8 mouse cellular contexts compared by ENCODE assay signal in the genomic region with DNA sequence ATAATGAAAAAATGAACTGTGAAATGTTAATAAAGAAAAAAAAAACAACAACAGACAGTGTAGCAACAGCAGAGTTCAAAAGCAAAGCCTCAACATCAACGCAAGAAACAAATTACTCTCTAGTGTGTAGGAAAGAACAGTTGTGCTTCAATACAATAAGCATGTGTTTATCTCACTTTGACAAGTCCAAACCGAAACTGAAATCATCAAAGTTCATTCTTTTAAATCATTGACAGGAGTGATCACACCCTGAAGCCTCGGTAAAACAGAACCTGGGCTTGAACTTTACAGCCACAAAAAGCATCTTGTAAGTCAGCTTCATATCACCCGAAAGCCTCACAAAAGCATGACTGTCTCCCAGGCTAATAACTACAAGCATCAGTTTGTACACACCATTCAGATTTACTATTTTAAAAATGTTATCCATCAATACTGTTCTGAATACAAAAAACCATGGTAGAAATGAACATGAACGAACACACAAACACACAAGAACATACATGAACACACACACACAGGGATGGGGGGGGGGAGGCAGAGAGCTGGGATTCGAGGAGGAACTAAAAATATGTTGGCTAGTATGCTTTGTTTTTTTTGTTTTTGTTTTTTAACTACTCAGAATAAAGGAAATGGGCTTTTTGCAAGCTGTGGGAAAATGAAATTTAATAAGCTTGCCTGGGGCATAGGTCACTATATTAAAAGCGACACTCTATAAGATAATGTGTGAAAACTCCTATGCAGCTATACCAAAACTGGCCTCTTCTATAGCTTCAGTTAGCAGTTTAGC. TPM values are rescaled to one million over a fixed set of nuclear protein-coding genes. Genes with fewer than 3 reads are reported as not detected.
DNase-seq lines count a peak whose midpoint lies in the region; ATAC-seq and TF ChIP-seq lines count a peak whose summit lies in the region.

No protein-coding gene starts in this region.

- no peak overlapping the region for H3K4me3 ChIP-seq in kidney, adult 2 months (ENCODE audit: insufficient read depth, low read depth, low read length)
- H3K4me3 ChIP-seq in liver, embryonic 15.5 days (replicated peaks) = peak overlapping the region; percentile 99

- no peaks in the 10 kb centered on the region for H3K36me3 ChIP-seq in kidney, adult 2 months (ENCODE audit: control insufficient read depth, insufficient read depth, low read length)
- no peaks in the 10 kb centered on the region for H3K36me3 ChIP-seq in liver, embryonic 15.5 days (replicated peaks)

- H3K27me3 ChIP-seq in kidney, adult 2 months (replicated peaks; ENCODE audit: control insufficient read depth, insufficient read depth, low read length) = no peaks in the 10 kb centered on the region
- H3K27me3 ChIP-seq in liver, embryonic 15.5 days = no peaks in the 10 kb centered on the region

- H3K4me2 ChIP-seq in liver, embryonic 15.5 days = peak overlapping the region; percentile 96

- WGBS in kidney, adult 2 months = 12% methylated on average over 7 of the region's 7 CpGs
- WGBS in liver, embryonic 15.5 days (ENCODE audit: insufficient replicate concordance) = 24% methylated on average over 7 of the region's 7 CpGs

- no peaks in the 10 kb centered on the region for H3K9me3 ChIP-seq in liver, embryonic 15.5 days (replicated peaks)

- ATAC-seq in liver, embryonic 15.5 days (ENCODE audit: insufficient read depth) = no peak

- TF ChIP-seq POLR2A in kidney, adult 2 months (IDR thresholded peaks at IDR 0.05; ENCODE audit: low read depth, low read length) = no peak

- H3K9ac ChIP-seq in liver, embryonic 15.5 days = peak overlapping the region; percentile 15; the same call in 1 of the 2 replicates

- H3K4me1 ChIP-seq in kidney, adult 2 months (ENCODE audit: control insufficient read depth, insufficient read depth, low read length) = peaks cover 14% of the 10 kb centered on the region
- peaks cover 53% of the 10 kb centered on the region for H3K4me1 ChIP-seq in liver, embryonic 15.5 days (replicated peaks)

- DNase-seq in kidney, adult 2 months = peak; percentile 49
- no peak for DNase-seq in kidney, adult 8-10 months
- DNase-seq in CD4-positive helper T cell, adult 2 months (ENCODE audit: low read depth, low spot score) = peak; percentile 69
- peak; percentile 6 for DNase-seq in brain, adult 2 months (ENCODE audit: low read depth, low spot score)
- no peak for DNase-seq in embryo, embryonic 11 days
- no peak for DNase-seq in urinary bladder, postnatal 14 days (ENCODE audit: low spot score)
- DNase-seq in c-Kit-positive CD71-positive TER-119-positive erythroid progenitor cells, embryonic 14.5 days (ENCODE audit: low spot score) = no peak

- peak overlapping the region; percentile 41; the same call in 1 of the 2 replicates for H3K27ac ChIP-seq in kidney, adult 2 months (ENCODE audit: insufficient read depth, low read depth, low read length)
- H3K27ac ChIP-seq in liver, embryonic 15.5 days (replicated peaks) = peak overlapping the region; percentile 100

- no peak for TF ChIP-seq CTCF in kidney, adult 2 months (conservative IDR thresholded peaks at IDR 0.05; ENCODE audit: insufficient read depth, insufficient read length, low read depth, low read length)

RNA-seq across cellular contexts. Expression of a gene that starts 2.7 kb away (rescaled TPM):
- polyA plus RNA-seq in kidney, adult 2 months (2012; rRNA removed) = 32.8 and 33.8 TPM in 2 replicates
- polyA plus RNA-seq in liver, embryonic 15.5 days (2015; fragmentation: Nextera tagmentation; extraction: Ambion mirVana) = 50.5 and 60.6 TPM in 2 replicates

RNA-seq across cellular contexts. Expression of a gene that starts 34.9 kb away (rescaled TPM):
- polyA plus RNA-seq in kidney, adult 2 months (2012; rRNA removed) = 21.0 and 27.8 TPM in 2 replicates
- polyA plus RNA-seq in liver, embryonic 15.5 days (2015; fragmentation: Nextera tagmentation; extraction: Ambion mirVana) = 19.2 and 19.6 TPM in 2 replicates

Comparison
In these comparisons a context has a peak if more than half of its experiments do, and no peak if none do; other contexts are left out.
1. DNase-seq: peak in kidney, adult 2 months (single experiment), CD4-positive helper T cell, adult 2 months (single experiment) and brain, adult 2 months (single experiment); none in kidney, adult 8-10 months (0 of 2), embryo, embryonic 11 days (single experiment), urinary bladder, postnatal 14 days (single experiment) and c-Kit-positive CD71-positive TER-119-positive erythroid progenitor cells, embryonic 14.5 days (single experiment).